Mouse (Mus musculus) myocyte (in vitro differentiated cells): ENCODE results near the gene Nsun2.

Experiments used
- POLR2A ChIP-seq: IDR thresholded peaks from one replicate; pipeline ENCODE4 v1.6.1; 2011; ENCODE audit warnings: low read depth, mild to moderate bottlenecking, control low read depth, moderate library complexity; ENCODE audit not compliant: insufficient read length
- SRF ChIP-seq: IDR thresholded peaks from one replicate; pipeline ENCODE4 v1.6.1; 2011; ENCODE audit warnings: low read depth; ENCODE audit not compliant: control insufficient read depth, insufficient read length

DNA sequence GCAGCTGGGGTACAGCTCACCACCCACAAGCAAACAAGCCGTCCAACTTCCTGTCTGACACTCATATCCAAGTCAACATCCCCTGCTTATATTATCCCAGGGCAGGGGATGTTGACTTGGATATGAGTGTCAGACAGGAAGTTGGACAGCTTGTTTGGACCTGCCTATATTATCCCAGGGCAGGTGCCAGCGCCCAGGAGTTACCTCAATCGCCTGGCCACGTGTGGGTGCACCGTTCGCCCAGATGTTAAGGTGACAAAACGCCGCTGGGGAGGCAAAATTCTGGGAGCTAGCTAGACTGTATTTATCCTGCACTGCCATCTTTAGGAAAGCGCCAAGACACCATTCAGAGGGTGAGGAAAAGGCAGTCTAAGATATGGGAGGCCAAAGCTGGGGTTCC, 43.8 kb upstream of the Nsun2 start:
- TF ChIP-seq POLR2A, result no peak
- no peak for TF ChIP-seq SRF
